Comparison of ENCODE assay signal across 12 mouse cellular contexts in the genomic region with DNA sequence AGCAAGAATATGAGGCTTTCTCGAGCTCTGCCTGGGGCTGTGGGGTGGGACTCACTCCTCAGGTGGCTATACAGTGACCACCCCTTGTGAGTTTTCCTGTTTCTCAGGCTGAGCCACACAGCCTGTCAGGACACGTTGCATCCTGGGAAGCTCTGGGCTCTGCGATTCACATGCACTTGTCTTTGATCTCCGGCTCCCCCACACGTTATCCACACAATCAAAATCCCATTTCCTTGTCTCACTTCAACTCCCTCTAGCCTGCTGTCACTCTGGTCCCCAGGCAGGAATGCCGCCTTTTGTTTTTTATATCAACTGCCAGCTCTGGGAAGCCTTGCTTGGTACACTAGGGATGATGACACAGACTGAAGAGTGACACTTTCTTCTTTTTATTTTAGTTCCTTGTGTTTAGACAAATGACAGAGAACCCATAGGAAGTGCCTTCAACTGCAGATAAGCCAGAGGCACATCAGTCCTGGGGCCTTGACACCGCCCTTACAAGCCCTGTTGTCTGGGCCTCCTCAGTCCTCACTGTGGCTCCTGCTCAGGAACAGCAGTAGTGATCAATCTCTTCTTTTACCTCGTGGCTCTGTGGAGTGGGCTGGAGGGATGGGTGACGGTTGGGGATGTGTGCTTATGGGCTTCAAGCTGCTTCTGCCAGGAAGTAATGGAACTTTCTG.
A peak's percentile ranks its signal among the peaks of the same experiment; 100 is the strongest.
DNase-seq lines count a peak whose midpoint lies in the region; ATAC-seq and TF ChIP-seq lines count a peak whose summit lies in the region.
"Had no signal": no experiment of that assay in that cellular context is flagged by ENCODE, and none has a peak within 500 bp of the region (broad histone marks: within the 10 kb centered on the region; RNA-seq: fewer than 3 reads in every experiment).

No protein-coding gene starts in this region.

- no peaks in the 10 kb centered on the region for H3K27me3 ChIP-seq in kidney, embryonic 14.5 days (ENCODE audit: control insufficient read depth, insufficient read depth, low read length)
- H3K27me3 ChIP-seq: embryonic facial prominence, embryonic 13.5 days had no signal

- TF ChIP-seq CTCF in bone marrow macrophage, adult 2 months (IDR thresholded peaks at IDR 0.05; ENCODE audit: low read depth, low read length) = no peak

- no peaks in the 10 kb centered on the region for H3K9me3 ChIP-seq in kidney, embryonic 14.5 days (ENCODE audit: control insufficient read depth, low read length)
- H3K9me3 ChIP-seq: embryonic facial prominence, embryonic 13.5 days had no signal

- no peak overlapping the region for H3K9ac ChIP-seq in kidney, embryonic 14.5 days (ENCODE audit: low read depth, low read length)
- H3K9ac ChIP-seq: embryonic facial prominence, embryonic 13.5 days had no signal

- H3K27ac ChIP-seq in kidney, embryonic 14.5 days (ENCODE audit: low read depth, low read length) = peak overlapping the region; percentile 31; the same call in 1 of the 2 replicates
- H3K27ac ChIP-seq in bone marrow macrophage, adult 2 months (ENCODE audit: insufficient read depth, low read depth, low read length) = peak overlapping the region; percentile 83
- H3K27ac ChIP-seq in macrophage = peak overlapping the region; percentile 97
- H3K27ac ChIP-seq: embryonic facial prominence, embryonic 13.5 days had no signal

- peak; percentile 51 for DNase-seq in embryo, embryonic 10 days (ENCODE audit: low spot score)
- DNase-seq in embryo, embryonic 10.5 days (ENCODE audit: low spot score) = no peak
- DNase-seq in kidney, postnatal 36 days = no peak
- DNase-seq in gastrocnemius, adult 18-20 months (ENCODE audit: low spot score) = no peak
- DNase-seq in cerebellum, adult 11 months = no peak
- DNase-seq: gastrocnemius, postnatal 10 days; layer of hippocampus, adult 9-11 months had no signal

- no peak for TF ChIP-seq POLR2A in bone marrow macrophage, adult 2 months (IDR thresholded peaks at IDR 0.05; ENCODE audit: borderline replicate concordance, low read depth, low read length)

- H3K4me2 ChIP-seq in kidney, embryonic 14.5 days (replicated peaks; ENCODE audit: low read depth, low read length) = no peak overlapping the region
- H3K4me2 ChIP-seq: embryonic facial prominence, embryonic 13.5 days had no signal

- H3K4me3 ChIP-seq in kidney, embryonic 14.5 days (ENCODE audit: low read length) = no peak overlapping the region
- H3K4me3 ChIP-seq in bone marrow macrophage, adult 2 months (ENCODE audit: insufficient read depth, low read length) = no peak overlapping the region
- no peak overlapping the region for H3K4me3 ChIP-seq in macrophage (ENCODE audit: inconsistent target)
- H3K4me3 ChIP-seq: embryonic facial prominence, embryonic 13.5 days had no signal

- peaks cover 16% of the 10 kb centered on the region for H3K4me1 ChIP-seq in kidney, embryonic 14.5 days (ENCODE audit: control insufficient read depth, insufficient read depth, low read length)
- peaks cover 62% of the 10 kb centered on the region for H3K4me1 ChIP-seq in bone marrow macrophage, adult 2 months (ENCODE audit: control insufficient read depth, insufficient read depth, low read length)

- WGBS in kidney, embryonic 14.5 days = 21% methylated on average over 9 of the region's 9 CpGs
- WGBS in macrophage (ENCODE audit: missing documents) = 60% methylated on average over 9 of the region's 9 CpGs

- ATAC-seq in kidney, embryonic 14.5 days (ENCODE audit: low FRiP score, low TSS enrichment) = peak; percentile 76
- ATAC-seq: Patski had no signal

- H3K79me2 ChIP-seq in macrophage (ENCODE audit: inconsistent target) = peaks cover 38% of the 10 kb centered on the region

- H3K36me3 ChIP-seq in kidney, embryonic 14.5 days (ENCODE audit: control insufficient read depth, insufficient read depth, low read length) = no peaks in the 10 kb centered on the region
- no peaks in the 10 kb centered on the region for H3K36me3 ChIP-seq in macrophage (ENCODE audit: inconsistent target)
- H3K36me3 ChIP-seq: embryonic facial prominence, embryonic 13.5 days had no signal

Comparison
In these comparisons a context has a peak if more than half of its experiments do, and no peak if none do; other contexts are left out.
1. H3K27ac ChIP-seq: peak in every context shown above with its lines; median percentile 97 in macrophage; 83 in bone marrow macrophage, adult 2 months; 31 in kidney, embryonic 14.5 days.